Mouse (Mus musculus): Measurements from ENCODE around the gene Armc8.

DNA sequence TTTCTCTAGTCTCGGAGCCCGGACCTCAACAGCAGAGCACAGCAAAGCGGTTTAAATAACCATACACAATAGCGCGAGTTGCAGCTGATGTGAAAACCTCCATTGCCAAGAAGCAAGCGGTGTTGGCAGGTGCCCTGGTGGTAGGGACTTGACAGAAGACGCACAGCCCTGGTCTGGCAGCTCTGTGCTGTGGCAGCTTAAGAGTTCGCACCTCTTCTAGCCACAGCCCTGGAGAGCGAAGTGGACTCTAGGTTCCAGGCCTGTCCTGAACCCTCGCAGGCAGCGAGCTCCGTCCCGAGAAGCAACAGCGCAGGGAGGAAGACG is 714 bp downstream of the Armc8 start:
- no peak for TF ChIP-seq POLR2A (IDR thresholded peaks at IDR 0.05; ENCODE audit: control insufficient read depth, extremely low read depth, insufficient read depth, low read length, poor library complexity)
- no peak for TF ChIP-seq CTCF (IDR thresholded peaks at IDR 0.05; ENCODE audit: borderline replicate concordance, control insufficient read depth, extremely low read depth, insufficient read depth, low read length, poor library complexity)
